Mouse (Mus musculus) G1E (cell line): ENCODE data around the gene Elf3. TPM values are rescaled to one million over a fixed set of nuclear protein-coding genes. Genes with fewer than 3 reads are reported as not detected.

Source experiments
- ATAC-seq: 2 replicates; pipeline ENCODE4 v1.8.0; 2016; ENCODE audit warnings: mild to moderate bottlenecking; ENCODE audit not compliant: insufficient number of reproducible peaks, poor library complexity, low FRiP score, severe bottlenecking; ENCODE audit errors: extremely low read depth
- DNase-seq: peaks from one replicate; pipeline ENCODE4 v3.0.0; 2012; ENCODE audit warnings: low spot score
- H3K27me3 ChIP-seq: 2 replicates; pipeline ENCODE4 v1.6.1; 2012; ENCODE audit warnings: mild to moderate bottlenecking, low read length, inconsistent platforms; ENCODE audit not compliant: insufficient read depth
- H3K36me3 ChIP-seq: replicated peaks from 2 replicates; pipeline ENCODE3; 2012; ENCODE audit warnings: mild to moderate bottlenecking, inconsistent platforms
- H3K4me1 ChIP-seq: 2 replicates; pipeline ENCODE4 v1.6.1; 2012; ENCODE audit warnings: low read depth, low read length, inconsistent platforms, mixed read lengths; ENCODE audit not compliant: insufficient read depth
- H3K4me3 ChIP-seq: 2 replicates; pipeline ENCODE4 v1.5.1; 2012; ENCODE audit warnings: low read depth, mild to moderate bottlenecking, inconsistent platforms, low read length, moderate library complexity, mixed read lengths
- H3K9me3 ChIP-seq: replicated peaks from 2 replicates; pipeline ENCODE4 v1.6.1; 2012; ENCODE audit warnings: inconsistent platforms
- CTCF ChIP-seq: IDR thresholded peaks from 2 replicates; pipeline ENCODE4 v1.5.1; 2012; ENCODE audit warnings: low read depth, low read length, inconsistent platforms, mixed read lengths
- GATA1 ChIP-seq: IDR thresholded peaks from 2 replicates; pipeline ENCODE4 v1.6.1; 2012; ENCODE audit warnings: borderline replicate concordance, low read length, inconsistent platforms, mixed read lengths
- GATA2 ChIP-seq: IDR thresholded peaks from 2 replicates; pipeline ENCODE4 v1.6.1; 2012; ENCODE audit warnings: low read depth, low read length, inconsistent platforms, borderline replicate concordance
- POLR2AphosphoS5 ChIP-seq: IDR thresholded peaks from 2 replicates; pipeline ENCODE4 v1.6.1; 2012; ENCODE audit warnings: low read depth, low read length, inconsistent platforms; ENCODE audit not compliant: insufficient replicate concordance
- TAL1 ChIP-seq: conservative IDR thresholded peaks from 2 replicates; pipeline ENCODE4 v1.6.1; 2012; ENCODE audit warnings: low read depth, low read length, inconsistent platforms, mixed read lengths
- polyA plus RNA-seq: library from polyadenylated mRNA; stranded (reverse); fragments of >175 nt; gene quantifications from 2 replicates; pipeline ENCODE4 v1.2.3, GENCODE M21; 2012
- total RNA-seq, 2 experiments: library from RNA; stranded (forward) in 1 of 2; stranded (reverse) in 1 of 2; fragments of 200-1000 nt in 1 of 2; fragments of >200 nt in 1 of 2; fragmentation: Nextera tagmentation in 1 of 2; gene quantifications; 2 replicates each; pipeline ENCODE4 v1.2.3; 2014 to 2017

Gene Elf3
- total and polyA plus RNA-seq, 3 experiments, result not detected

DNA sequence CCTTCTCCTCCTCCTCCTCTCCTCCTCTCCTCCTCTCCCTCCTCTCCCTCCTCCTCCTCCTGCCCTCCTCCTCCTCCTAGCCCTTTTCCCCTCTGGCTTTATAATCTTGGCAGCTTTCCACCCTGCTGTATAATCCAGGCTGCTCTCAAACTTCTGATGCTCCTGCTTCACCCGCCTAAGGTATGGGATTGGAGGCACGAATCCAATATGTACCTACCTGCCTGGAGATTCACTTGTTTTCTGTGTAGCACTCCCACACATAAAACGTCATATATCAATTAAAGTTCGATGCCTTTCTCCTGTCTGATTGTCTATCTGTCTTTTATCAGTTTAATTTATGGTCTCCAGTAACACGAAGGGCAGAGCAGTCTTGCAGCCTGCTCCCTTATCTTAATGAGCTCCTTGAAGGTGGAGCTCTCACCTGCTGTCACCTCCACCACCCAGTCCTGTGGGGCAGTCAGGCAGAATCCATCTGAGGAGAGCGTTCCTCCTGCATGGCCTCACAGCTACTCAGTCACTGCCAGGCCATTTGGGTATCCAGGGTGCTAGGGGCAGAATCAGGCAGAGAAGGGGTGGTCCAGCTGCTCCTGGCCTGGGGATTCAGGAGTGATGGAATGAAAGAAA is 33.3 kb downstream of the Elf3 start:
- no peak for ATAC-seq
- H3K9me3 ChIP-seq, result no peaks in the 10 kb centered on the region
- no peaks in the 10 kb centered on the region; the same call in 1 of the 2 replicates for H3K4me1 ChIP-seq

GRCm38 (mm10) chr1:135224147-135224546 is 34.2 kb downstream of the Elf3 start:
- DNase-seq (no peak), ATAC-seq (no peak)
- H3K9me3 ChIP-seq, result no peaks in the 10 kb centered on the region
- H3K4me1 ChIP-seq, result no peaks in the 10 kb centered on the region; the same call in 1 of the 2 replicates
- TF ChIP-seq POLR2AphosphoS5, result no peak
- TF ChIP-seq TAL1, result no peak
- TF ChIP-seq GATA1, result no peak
- no peak for TF ChIP-seq CTCF
- no peak for TF ChIP-seq GATA2
- no peaks in the 10 kb centered on the region for H3K36me3 ChIP-seq
- no peak overlapping the region for H3K4me3 ChIP-seq
- H3K27me3 ChIP-seq, result peaks cover 44% of the 10 kb centered on the region

More for the DNA sequence above, 33.3 kb downstream of the Elf3 start:
- Histone ChIP-seq H3K27me3 (peaks cover 46% of the 10 kb centered on the region), H3K36me3 (no peaks in the 10 kb centered on the region), H3K4me3 (no peak overlapping the region)
- no peak for DNase-seq
- TF ChIP-seq GATA1, result no peak
- no peak for TF ChIP-seq POLR2AphosphoS5
- TF ChIP-seq GATA2, result no peak
- no peak for TF ChIP-seq TAL1
- no peak for TF ChIP-seq CTCF

DNA sequence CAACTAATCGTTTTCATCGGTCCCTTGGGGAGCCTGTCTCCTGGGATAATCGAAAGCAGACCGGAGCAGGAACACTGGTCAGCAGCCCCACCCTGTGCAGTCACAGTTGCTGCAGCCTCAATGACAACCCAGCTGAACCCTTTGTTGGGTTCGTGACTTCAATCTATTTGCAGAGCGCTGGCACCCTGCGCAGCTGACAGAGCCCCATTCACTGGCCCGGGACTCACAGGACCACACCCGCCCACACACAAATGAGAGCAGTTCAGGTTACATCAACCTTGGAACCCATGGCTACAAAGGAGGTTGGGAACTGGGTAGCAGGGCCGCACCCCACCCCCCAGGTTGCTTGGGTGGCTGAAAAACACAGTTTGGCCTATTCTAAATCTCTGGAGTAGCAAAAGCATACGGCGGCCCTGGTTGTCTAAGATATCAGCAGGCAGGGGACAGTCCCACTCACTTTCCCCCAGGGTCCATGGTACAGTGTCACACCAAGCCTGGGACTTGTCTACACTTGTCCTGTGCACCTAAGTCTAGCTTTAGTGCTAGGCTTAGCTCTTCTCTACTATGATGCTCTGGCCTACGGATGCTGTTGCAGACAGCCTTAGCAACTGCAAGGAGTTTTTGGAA is 40.6 kb downstream of the Elf3 start:
- Histone ChIP-seq H3K27me3 (peaks cover 12% of the 10 kb centered on the region), H3K4me3 (no peak overlapping the region), H3K4me1 (peaks cover 6% of the 10 kb centered on the region), H3K9me3 (no peaks in the 10 kb centered on the region), H3K36me3 (no peaks in the 10 kb centered on the region)
- TF ChIP-seq GATA2 (no peak), CTCF (no peak), TAL1 (no peak), POLR2AphosphoS5 (no peak), GATA1 (no peak)
- DNase-seq, result no peak
- ATAC-seq, result no peak

GRCm38 (mm10) chr1:135213772-135214640 is 44.4 kb downstream of the Elf3 start:
- H3K4me1 ChIP-seq, result peaks cover 18% of the 10 kb centered on the region
- no peak for ATAC-seq
- TF ChIP-seq TAL1 (no peak), GATA1 (no peak), CTCF (no peak), POLR2AphosphoS5 (no peak), GATA2 (no peak)
- peaks cover 12% of the 10 kb centered on the region for H3K27me3 ChIP-seq
- H3K36me3 ChIP-seq, result no peaks in the 10 kb centered on the region
- no peak overlapping the region for H3K4me3 ChIP-seq
- no peak for DNase-seq
- no peaks in the 10 kb centered on the region for H3K9me3 ChIP-seq

DNA sequence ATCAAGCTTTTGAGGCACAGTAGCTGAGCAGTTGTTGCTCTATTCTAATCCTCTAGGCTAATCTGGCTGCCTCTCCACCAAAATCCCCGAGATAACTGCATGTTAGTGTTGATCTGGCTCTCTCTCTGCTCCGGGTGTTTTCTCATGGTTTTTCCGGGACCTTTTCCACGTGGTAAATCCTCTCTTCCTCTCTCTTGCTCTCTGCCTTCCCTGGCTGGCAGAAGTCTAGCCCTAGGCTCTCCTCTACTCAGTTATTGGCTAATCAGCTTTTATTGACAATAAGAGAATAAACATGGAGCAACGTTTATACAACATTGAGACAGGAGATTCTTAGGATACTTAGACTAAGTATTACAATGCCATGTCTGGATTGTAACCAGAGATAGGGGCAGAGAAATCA is 47.9 kb downstream of the Elf3 start:
- peaks cover 8% of the 10 kb centered on the region for H3K27me3 ChIP-seq
- no peaks in the 10 kb centered on the region for H3K36me3 ChIP-seq
- DNase-seq, result no peak
- TF ChIP-seq POLR2AphosphoS5 (no peak), GATA2 (no peak), GATA1 (no peak), TAL1 (no peak), CTCF (no peak)
- no peak for ATAC-seq
- H3K9me3 ChIP-seq, result no peaks in the 10 kb centered on the region
- peaks cover 31% of the 10 kb centered on the region for H3K4me1 ChIP-seq
- no peak overlapping the region for H3K4me3 ChIP-seq

GRCm38 (mm10) chr1:135208716-135209115 is 49.7 kb downstream of the Elf3 start:
- Histone ChIP-seq H3K27me3 (no peaks in the 10 kb centered on the region; the same call in none of the 2 replicates), H3K4me3 (no peak overlapping the region), H3K36me3 (no peaks in the 10 kb centered on the region), H3K9me3 (no peaks in the 10 kb centered on the region), H3K4me1 (peaks cover 48% of the 10 kb centered on the region)
- TF ChIP-seq CTCF (no peak), GATA2 (no peak), TAL1 (no peak), POLR2AphosphoS5 (no peak)
- no peak for DNase-seq
- no peak for ATAC-seq
